Mouse (Mus musculus) neural tube, postnatal 0 days (tissue): ENCODE data around the gene Twf2. TPM values are rescaled to one million over a fixed set of nuclear protein-coding genes. Genes with fewer than 3 reads are reported as not detected.

Experiments used
- microRNA counts: library from miRNA; unstranded; fragments of <30 nt; microRNA quantifications from one replicate; lab custom pipeline; 2015
- microRNA-seq: library from miRNA; unstranded; fragments of <30 nt; microRNA quantifications from one replicate; pipeline ENCODE4, GENCODE M21; 2016
- polyA plus RNA-seq: library from polyadenylated mRNA; unstranded; fragments of >200 nt; fragmentation: Nextera tagmentation; extraction: Ambion mirVana; gene quantifications from 2 replicates; pipeline ENCODE4 v1.2.1, GENCODE M21; 2015

The Twf2 gene
- 47.6 and 49.8 TPM in 2 replicates for polyA plus RNA-seq

DNA sequence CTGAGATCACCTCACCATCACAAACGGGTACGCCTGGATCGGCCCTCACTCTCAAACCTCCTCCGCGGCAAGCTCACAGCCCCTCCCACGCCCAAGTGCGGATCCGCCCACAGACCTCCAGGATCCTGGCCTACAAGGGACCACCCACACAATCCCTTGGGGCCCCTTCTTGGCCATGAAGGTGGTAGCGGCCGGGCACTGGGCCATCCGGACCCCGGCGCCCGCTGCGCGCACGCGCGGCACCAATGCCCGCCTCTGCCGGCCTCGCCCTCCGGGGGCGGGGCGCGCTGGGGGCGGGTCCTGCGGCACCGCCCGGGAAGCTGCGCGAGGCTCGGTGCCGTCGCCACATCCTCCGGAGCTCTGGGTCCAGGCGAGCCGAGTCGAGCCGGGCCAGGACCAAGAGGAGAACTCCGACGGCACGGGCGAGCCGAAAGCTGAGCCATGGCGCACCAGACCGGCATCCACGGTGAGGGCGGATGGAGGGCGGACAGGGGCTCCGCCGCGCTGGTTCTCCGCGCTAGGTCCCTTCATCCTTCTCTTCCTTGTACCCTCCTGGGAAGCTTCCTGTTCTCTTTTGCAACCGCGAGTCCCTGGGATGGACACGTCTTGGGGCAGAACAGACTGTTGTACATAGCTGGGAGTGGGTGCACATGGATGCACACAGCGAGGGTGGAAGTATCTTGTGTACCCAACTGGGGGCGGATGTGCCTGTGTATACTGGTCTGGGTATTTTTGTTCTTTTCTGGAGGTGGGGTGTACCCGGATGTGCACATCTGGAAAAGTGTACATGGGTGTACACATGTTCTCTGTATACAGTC lies at the start of gene Twf2:
Twf2 (plus strand) TSS at position 290 of the 818 bp plus-strand sequence.

DNA sequence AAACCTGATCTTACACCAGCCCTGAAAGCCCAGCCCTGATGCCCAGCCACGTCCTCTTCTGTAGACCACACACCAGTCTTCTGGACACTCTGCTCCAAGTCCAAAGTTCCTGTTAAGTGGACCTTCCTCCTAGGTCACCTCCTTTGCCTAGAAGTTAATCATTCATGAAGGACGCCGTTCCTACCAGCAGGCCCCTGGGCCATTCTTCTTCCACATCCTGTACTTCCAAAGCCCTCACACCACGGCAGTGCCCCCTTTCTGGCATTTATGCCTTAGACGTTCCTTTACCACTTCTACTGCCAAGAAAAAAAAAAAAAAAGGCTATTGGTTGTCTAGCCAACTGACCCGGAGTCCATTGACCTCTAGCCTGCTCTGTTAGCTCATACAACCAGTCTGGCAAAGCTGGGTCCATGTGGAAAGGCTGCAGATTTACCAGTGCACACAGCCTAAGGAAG lies 44.8 kb upstream of the Twf2 start, which contains the start of gene Glyctk:
Glyctk (minus strand) TSS at position 102 of the 455 bp plus-strand sequence.

DNA sequence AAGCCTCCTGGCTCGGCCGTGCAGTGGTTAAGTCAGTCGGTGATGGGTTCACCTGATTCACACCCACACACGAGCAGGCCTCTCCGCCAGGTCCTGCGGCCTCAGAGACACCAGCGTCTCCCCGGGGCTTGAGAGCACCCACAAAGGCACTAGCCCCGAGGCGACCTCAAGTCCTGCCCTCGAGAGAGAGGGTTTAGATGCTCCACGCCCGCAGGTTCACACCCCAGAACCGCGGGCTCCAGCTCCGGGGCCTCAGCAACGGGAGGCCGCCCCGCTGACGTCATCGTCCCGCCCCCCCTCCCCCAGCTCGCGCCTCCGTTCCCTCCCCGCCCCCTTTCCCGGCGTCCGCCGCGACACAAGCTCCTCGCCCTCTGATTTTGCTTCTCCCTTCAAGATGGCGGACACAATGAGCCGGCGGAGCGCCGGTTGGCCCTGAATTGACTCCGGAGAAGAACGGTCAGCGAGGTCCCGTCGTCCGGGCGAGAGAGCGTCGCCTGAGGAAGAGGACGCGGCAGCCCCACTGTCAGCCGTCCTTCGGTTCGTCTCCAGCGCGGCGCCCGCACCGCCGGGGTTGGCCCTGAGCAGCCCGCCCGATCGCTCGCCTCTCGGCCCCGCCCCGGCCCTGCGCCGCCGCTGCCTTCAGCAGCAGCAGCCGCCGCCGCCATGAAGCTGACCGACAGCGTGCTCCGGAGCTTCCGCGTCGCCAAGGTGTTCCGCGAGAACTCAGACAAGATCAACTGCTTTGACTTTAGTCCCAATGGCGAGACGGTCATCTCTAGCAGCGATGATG lies 32.2 kb upstream of the Twf2 start, which contains the start of gene Wdr82:
Wdr82 (plus strand) TSS at position 373 of the 790 bp plus-strand sequence.

DNA sequence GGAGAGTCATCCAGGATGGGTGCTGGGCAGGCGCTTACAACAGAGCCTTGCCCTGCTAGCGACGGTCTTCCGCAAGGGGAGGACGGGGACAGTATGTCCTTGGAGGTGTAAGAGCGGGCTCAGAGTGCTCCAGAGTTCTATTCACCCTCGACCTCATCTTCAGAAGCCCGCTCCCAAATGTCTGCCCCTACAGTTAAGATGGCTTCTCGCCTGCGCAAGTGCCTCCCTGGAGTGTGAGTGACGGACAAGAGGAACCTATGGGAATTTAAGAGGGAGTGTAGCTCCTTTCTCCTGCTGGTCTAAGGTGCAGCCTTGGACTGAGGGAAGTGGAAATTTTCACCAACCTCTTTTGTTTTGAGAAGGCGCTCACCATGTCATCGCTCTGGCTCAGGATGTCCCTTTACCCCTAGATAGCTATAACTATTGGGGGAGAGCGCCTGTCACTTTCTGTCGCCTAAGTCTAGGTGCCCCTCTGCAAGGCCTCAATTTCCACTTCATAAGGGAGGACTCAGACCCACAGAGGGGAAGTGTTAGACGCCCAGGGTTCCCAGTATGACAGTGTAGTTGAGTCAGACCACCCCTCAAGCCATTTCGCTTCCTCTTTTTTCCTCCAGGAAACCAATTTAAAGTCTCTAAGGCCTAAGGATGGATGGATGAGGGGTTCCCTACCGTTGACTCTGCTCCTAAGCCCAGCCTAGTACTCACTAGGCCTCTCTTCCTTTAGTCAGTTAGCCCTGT lies 3.2 kb upstream of the Twf2 start, which contains the start of gene Ppm1m:
Ppm1m (minus strand) TSS at position 212 of the 738 bp plus-strand sequence.

DNA sequence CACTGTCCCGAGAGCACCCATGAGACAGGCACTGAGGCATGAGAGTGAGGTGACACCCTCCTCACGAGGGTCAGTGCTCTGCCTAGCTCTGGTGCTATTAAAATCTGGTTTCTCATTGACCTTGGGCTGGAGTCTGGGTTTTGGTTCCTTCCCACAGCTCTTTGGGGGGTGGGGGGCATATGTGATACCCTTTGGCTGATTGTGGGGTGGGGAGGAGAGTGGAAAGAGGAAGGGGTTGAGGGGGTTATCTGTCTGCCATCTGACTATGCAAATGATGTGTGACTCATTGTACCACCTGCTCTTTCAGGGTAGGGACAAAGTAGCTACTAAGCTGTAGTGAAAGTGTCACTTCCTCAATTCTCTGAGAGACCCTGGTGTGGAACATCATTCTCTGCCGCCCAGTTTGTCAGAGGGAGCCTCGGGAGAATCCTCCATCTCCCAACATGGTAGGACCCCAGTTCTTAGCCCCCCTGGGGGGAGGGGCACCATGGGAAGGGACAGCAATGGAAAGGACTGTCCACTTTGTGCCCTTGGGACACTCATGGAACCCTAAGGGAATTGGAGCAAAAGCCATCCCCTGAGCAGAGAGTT lies 19.4 kb downstream of the Twf2 start, which contains the start of gene Tlr9:
Tlr9 (plus strand) TSS at position 338 of the 591 bp plus-strand sequence.

MicroRNAs encoded within 50 kb of the gene (microRNA counts, 519-probe panel; counts per million panel counts)
- 7,141 counts per million, percentile 97 among the panel's probes with 10 or more counts for microRNA mmu-let-7g (lab: Ali Mortazavi, UCI)

Small RNA genes lying within 50 kb of the gene (microRNA-seq; reads per million reads assigned to microRNA genes)
- gene Mir135a-1 (92.0 reads per million, percentile 43 among the genes with 10 or more reads in this experiment), gene Mirlet7g (52,492 reads per million, percentile 99 among the genes with 10 or more reads in this experiment)

Other genes starting within 250 kb of the Twf2 start
- 0.10 and 0.21 TPM in 2 replicates for gene Col6a5, start 242.5 kb upstream of the Twf2 start, polyA plus RNA-seq
- 0.72 and 0.73 TPM in 2 replicates for gene Col6a4, start 106.3 kb upstream of the Twf2 start, polyA plus RNA-seq
- gene Glyctk, start 45.0 kb upstream of the Twf2 start, polyA plus RNA-seq: 1.1 and 1.7 TPM in 2 replicates
- 25.8 and 29.3 TPM in 2 replicates for gene Wdr82, start 32.2 kb upstream of the Twf2 start, polyA plus RNA-seq
- gene Ppm1m, start 3.4 kb upstream of the Twf2 start, polyA plus RNA-seq: 17.8 and 21.1 TPM in 2 replicates
- gene Tlr9, start 19.5 kb downstream of the Twf2 start, polyA plus RNA-seq: 0.06 and 0.15 TPM in 2 replicates
- gene Alas1, start 45.5 kb downstream of the Twf2 start, polyA plus RNA-seq: 100 and 102 TPM in 2 replicates
- gene Poc1a, start 78.0 kb downstream of the Twf2 start, polyA plus RNA-seq: 7.9 and 8.6 TPM in 2 replicates
- gene Dusp7, start 165.5 kb downstream of the Twf2 start, polyA plus RNA-seq: 17.9 and 18.0 TPM in 2 replicates
- gene Rpl29, start 226.3 kb downstream of the Twf2 start, polyA plus RNA-seq: 704 and 771 TPM in 2 replicates
- 19.4 and 21.4 TPM in 2 replicates for gene Acy1, start 235.2 kb downstream of the Twf2 start, polyA plus RNA-seq
- 14.5 and 17.0 TPM in 2 replicates for gene Abhd14b, start 244.4 kb downstream of the Twf2 start, polyA plus RNA-seq
- 77.4 and 83.7 TPM in 2 replicates for gene Abhd14a, start 244.6 kb downstream of the Twf2 start, polyA plus RNA-seq